Mouse (Mus musculus) granulocyte monocyte progenitor cell, adult 5-6 weeks (primary cell): ENCODE results near the gene 5330417C22Rik. TPM values are rescaled to one million over a fixed set of nuclear protein-coding genes. Genes with fewer than 3 reads are reported as not detected.
"Not testable (repeated sequence)": the region's sequence is repeated elsewhere in the genome, so short reads cannot be mapped to it uniquely, and the experiment has no call there.

ENCODE experiments used
- ATAC-seq: replicated peaks from 2 replicates; pipeline ENCODE4 v1.8.0; 2016; ENCODE audit warnings: mild to moderate bottlenecking, moderate TSS enrichment, inconsistent platforms; ENCODE audit not compliant: poor library complexity, severe bottlenecking
- total RNA-seq, 2 experiments: library from RNA; stranded (forward) in 1 of 2; stranded (reverse) in 1 of 2; fragments of 200-712, 200-1000 nt in 1 of 2; fragments of >200 nt in 1 of 2; fragmentation: Nextera tagmentation in 1 of 2; gene quantifications; 2 replicates each; pipeline ENCODE4 v1.2.3; 2014 to 2017

Gene 5330417C22Rik
- total RNA-seq, 2 experiments from 2014 or later = not detected

DNA sequence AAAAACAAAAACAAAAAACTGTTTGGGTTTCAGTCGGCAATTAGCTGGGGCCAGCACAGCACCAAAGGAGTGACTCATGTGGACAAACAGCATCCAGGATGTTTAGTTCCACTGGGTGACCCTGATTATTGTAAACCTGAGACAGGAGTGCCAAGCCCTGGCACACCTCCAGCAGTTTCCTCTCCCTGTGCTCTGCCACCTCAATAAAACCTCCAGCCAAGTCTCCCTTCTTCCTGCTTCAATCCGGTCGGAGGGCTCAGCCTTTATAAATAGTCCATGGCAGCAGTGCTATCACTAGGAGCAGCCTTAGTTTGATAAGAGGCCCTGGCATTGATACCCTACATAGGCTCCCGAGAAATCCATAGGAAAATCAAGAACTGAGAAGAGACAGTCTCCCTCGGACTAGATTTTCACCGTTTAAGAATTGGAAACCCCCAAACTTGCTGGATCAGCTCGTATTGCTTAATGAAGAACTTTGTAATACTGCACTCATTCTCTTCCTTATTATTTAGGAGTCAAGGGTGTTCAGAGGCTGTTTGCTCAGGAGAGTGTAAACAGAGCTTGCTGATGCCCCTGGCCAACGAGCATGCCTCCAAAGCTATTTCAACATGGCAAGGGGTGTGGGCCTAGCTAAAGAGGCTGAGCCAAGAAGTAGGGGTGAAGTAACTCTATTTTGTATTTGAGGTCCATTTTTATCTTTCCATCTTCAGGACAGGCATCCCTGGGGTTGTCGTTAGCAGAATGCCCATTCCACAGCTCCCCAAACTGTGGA, 3.0 kb downstream of the 5330417C22Rik start:
- no peak for ATAC-seq

DNA sequence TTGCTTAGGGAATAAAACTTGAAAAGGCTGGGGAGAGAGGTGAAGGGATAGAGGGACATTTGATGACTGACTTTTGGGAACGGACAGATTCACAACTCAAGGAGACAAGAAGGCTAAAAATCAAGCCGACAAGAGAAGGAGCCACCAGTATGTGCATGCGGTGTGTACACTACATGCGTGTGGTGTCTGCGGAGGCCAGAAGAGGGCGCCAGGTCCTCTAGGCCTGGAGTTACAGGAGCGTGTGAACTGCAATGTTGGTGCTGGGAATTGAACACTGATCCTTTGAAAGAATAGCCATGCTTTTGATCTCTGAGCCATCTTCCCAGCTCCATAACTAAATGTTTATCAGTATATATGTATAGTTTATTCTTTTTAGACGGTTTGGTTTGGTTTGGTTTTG, 7.8 kb downstream of the 5330417C22Rik start:
- no peak for ATAC-seq

DNA sequence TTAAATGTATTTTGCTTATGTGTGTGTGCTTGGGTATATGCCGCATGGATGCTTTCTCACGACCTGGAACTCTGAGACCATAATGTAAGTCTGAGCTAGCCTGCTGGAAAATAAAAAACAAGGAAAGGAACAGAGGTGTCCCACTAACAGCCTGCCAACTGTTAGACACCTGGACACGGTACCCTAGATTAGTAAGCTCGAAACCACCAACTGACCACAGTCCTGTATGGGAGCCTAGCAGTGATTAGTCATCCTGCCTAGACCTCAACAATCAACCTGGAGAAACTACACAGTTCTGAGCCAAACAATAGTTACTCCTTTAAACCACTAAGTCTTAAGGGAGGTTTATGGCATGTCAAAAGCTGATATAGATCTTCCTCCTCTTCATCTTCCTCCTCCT, 12.9 kb downstream of the 5330417C22Rik start:
- no peak for ATAC-seq

DNA sequence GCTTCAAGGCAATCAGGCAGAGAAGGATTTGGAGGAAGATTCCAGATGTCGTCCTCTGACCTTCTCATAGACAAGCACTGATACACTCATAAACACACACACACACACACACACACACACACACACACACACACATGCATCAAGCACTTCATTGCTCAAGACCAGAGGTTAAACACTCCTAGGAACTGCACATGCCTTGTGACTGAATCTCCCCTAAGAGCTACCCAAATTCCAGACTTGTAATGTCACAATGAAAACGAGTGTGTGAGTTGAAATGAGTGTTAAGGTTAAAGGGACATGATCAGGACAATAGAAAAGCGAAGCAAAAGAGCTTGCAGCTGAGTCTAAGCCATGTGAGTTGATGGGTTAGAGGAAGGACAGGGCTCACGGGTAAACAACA, 18.1 kb downstream of the 5330417C22Rik start:
- no peak for ATAC-seq

DNA sequence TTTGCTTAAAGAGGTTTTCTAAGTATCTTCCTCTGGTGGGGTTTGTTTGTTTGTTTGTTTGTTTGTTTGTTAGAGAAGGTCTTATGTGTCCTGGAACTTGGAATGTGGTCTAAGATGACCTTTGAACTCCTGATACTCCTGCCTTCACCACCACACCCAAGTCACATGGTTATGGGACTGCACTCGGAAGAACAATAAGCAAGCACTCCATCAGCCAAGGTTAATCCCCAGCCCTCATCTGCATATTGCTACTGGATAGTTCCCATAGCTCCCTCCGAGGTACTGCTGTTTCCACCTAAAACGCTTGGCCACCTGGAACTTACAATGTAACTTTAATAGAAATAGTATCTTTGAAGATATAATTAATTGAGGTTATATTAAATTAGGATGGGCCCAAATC, 22.9 kb downstream of the 5330417C22Rik start:
- no peak for ATAC-seq

DNA sequence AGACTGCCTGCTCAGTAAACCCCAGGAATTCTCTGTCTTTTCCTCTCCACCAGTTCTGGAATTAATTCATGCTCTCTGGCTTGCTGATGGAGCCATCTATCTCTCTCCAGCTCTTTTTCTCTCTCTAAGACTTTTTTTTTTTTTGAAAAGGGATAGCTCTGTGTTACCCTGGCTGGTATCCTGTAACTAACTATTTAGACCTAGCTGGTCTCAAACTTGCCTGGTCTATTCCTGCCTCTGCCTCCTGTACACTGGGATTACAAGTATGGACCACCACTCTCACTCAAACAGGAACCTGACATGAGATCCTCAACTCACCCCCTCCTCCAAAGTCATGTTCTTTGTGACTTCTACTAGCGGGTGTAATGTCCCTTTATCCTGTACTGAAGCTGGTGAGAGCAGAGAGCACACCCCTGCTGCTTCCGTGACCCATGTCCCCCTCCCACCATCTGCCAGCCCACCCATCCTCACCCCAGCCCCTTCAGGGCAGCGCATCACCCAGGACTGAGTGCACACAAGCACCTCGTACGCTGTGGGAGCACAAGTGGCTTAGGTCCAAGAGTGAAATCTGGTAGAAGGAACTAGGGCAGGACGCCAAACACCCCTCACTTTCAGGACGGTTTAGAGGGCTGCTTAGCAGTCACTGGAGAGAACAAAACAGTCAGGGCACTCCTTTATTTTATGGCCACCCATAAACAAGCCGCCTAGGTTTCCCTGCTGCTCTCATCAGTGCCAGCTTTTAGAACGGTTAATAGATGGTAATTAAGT, 25.4 kb downstream of the 5330417C22Rik start:
- no peak for ATAC-seq

DNA sequence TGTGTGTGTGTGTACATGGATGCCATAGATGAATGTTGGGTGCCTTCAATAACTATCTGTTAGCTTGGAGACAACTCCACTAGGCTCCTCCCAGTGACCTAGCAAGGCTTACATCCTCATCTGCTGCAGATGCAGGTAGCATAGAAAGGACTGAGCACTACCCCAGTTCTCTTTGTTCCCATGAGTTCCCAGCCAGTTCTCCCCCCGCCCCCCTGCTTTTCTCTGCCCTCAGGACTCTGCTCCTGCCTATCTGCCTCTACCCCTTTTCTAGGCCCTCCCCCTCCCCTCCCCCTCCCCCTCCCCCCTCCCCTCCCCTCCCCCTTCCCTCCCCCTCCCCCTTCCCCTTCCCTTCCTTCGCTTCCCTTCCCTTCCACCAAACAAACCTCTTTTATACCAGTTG, 26.2 kb downstream of the 5330417C22Rik start:
- ATAC-seq = no peak

DNA sequence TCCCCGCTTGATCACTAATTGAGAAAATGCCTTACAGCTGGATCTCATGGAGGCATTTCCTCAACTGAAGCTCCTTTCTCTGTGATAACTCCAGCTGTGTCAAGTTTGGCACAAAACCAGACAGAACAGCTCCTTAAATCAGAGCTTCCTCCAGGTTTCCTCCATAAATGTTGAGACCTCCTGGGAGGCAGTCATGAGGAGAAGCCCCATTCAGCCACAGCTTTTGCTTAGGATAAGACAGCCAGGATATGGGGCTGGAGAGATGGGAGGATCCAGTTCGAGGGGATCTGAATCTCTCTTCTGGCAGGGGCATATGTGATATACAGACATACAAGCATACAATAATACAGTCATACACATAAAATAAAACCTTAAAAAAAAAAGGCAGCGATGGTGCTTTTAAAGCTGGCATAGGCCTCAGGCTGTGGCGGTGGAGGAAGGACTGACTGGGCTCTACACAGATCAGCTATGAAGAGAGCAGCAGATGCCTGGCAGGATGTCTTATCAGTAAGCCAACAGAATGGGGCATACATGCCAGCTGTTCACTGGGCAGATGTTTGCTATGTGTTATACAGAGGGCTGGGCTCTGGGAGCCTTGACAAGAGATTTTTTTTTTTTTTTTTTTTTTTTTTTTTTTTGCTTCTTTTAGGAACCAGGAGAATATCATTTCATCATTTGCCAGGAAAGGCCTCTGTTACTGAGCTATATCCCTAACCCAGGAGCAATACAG, 27.4 kb downstream of the 5330417C22Rik start:
- no peak for ATAC-seq

DNA sequence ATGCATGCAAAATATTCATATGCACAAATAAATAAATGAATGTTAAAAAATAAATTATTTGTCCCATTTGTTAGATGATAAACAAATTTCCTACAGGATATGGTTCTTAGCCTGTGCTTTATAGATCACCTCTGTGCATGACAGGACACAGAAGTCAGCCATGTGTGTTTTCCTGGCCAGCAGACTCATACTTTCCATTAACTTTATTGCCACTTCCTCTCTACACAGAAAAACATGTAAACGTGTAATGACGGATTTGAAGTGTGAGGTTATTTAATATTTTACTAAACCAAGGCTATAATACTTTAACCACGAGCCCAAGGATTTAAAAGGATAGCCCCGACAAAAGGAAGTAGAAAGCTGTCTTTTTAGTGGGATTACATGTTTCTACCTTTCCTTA, 32.4 kb downstream of the 5330417C22Rik start:
- no peak for ATAC-seq

DNA sequence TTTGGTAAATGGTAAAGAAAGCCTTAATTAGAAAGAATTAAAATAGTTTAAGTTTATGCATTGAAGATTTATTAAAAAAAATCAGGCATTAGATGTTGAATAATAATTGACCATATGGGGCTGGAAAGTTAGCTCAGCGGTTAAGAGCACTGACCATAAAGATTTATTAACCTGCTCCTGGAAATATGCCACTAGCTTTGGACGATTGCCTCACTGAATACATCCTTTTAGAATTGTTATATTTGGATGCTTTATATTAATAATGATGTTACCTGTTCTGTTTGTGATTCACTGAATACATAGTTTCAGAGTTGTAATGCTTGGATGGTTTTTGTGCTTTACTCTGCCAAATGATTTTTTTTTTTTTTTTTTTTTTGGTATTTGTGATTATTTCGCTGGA, 34.9 kb downstream of the 5330417C22Rik start:
- not testable (repeated sequence) for ATAC-seq

DNA sequence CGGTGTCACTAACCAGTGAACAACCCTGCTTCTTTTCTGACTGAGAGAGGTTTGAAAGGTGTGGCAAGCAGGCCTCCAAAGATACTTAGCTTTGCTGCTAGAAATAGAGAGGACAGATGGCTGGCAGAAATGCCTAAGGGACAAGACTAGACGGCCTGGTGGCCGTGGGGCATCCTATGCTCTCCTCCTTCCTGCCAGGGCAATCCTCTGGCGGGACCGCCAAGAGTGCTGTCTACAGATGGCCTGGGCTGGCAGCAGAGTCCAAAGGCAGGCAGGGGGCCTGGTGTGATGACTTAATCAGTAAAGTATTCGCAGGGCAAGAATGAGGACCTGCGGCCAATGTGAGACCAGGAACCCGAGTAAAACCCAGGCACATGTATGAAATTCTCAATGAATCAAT, 36.5 kb downstream of the 5330417C22Rik start:
- ATAC-seq = no peak

DNA sequence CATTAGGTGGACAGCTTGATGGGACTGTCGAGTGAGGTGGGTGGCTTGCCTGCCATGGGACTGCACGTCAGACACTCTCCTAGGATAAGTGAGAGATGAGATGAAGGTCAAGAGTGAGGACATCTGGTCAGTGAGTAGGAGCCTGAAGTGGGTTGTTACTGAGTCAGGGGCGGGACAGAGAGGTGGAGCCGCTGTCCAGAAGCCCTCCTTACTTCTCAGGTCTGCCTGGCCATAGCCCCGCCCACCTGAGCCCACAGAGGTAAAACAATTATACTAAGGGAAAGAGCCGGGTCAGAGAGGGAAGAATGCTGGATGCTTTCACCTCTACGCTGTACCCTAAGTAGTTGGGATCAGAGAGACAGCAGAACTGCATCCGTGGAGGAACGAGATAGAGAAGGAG, 38.7 kb downstream of the 5330417C22Rik start:
- ATAC-seq = no peak

DNA sequence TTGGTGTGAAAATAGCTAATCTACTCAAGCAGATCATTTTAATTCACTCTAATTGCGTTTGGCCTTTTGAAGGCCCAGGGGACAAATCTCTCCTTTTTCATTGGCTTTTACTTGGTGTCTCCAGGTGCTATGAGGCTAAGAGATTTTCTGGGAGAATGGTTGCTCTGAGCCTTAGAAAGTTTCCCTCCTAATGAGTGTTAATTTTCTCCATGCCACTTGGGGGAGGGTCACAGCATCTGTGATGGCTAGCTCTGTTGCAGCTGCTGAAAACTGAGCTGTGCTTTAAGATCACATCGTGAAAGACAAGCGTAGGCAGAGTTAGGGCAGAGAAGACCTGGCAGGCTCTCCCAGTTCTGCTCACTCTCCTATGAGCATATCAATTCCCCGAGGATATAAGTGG, 40.9 kb downstream of the 5330417C22Rik start:
- no peak for ATAC-seq

DNA sequence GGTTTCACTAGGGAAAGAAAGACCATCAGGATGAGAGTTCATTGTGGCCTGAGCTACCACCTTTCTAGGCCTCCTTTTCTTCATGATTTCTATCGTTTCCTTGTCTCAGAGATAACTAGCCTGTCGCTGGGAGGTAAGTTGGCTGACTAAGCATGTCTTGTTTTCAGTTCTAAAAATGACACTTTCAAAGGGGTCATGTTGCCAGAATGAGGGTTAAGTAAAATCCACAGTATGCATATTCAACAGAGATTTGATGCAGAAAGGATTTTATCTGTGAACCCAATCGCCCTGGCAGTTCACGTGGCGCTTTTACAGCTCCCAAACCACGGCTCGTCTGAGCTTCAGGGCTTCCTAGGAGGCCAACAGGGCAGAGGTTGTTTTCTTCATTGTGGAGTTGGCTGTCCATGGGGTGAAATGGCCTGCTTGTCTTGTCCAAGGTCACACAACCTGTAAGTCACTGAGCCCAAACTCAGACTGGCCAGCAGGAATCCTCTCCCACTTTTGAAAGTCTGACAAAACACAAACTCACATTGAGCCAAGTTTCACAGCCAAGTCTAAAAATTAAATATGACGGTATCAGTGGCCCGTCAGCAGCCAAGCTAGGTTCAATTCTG, 41.4 kb downstream of the 5330417C22Rik start:
- no peak for ATAC-seq

DNA sequence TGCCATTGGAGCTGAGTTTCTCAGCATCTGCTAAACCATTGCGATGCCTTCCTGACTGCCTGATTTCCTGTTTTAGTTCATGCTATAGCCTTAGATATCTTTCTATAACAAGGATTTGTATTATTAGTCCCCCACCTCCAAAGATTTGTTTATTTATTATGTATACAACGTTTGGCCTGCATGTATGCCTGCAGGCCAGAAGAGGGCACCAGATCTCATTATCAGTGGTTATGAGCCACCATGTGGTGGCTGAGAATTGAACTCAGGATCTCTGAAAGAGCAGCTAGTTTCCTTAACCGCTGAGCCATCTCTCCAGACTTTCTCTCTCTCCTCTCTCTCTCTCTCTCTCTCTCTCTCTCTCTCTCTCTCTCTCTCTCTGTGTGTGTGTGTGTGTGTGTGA, 46.4 kb downstream of the 5330417C22Rik start:
- no peak for ATAC-seq

DNA sequence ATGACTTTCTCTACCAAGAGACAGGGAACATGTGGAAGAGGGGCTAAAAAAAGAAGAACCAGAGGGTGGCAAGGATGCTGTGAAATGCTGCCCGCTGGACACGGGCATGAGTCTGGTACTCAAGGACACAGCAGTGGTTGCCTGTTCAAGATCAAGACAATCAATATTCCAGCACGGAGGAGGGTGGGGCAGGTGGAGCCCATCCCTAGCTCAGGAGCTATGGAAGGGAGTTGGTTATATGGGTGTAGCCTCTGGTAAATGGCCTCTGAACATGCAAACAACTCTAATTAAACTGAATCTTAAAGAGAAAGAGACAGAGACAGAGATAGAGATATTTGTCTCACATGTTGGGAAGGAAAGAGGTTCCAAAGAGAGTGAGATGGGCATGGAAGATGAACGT, 51.6 kb downstream of the 5330417C22Rik start:
- ATAC-seq = no peak

DNA sequence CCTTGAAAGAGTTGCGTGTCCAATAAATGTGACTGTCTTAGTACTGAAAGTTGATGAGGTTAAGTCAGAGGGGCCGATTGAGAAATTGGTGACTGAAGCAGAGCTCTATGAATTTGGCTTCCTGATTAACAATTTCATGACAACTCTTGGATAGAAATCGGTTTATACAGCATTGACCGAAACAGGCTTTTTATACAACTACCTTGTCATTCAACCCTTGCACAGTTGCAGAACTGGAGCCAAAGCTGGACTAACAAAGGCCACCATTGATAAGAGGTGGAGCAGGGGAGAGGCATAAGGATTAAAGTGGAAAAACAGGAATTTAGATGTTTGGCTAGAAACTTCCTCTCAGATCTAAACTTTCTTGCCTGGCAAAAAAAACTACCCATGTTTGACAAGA, 57.5 kb downstream of the 5330417C22Rik start:
- no peak for ATAC-seq

DNA sequence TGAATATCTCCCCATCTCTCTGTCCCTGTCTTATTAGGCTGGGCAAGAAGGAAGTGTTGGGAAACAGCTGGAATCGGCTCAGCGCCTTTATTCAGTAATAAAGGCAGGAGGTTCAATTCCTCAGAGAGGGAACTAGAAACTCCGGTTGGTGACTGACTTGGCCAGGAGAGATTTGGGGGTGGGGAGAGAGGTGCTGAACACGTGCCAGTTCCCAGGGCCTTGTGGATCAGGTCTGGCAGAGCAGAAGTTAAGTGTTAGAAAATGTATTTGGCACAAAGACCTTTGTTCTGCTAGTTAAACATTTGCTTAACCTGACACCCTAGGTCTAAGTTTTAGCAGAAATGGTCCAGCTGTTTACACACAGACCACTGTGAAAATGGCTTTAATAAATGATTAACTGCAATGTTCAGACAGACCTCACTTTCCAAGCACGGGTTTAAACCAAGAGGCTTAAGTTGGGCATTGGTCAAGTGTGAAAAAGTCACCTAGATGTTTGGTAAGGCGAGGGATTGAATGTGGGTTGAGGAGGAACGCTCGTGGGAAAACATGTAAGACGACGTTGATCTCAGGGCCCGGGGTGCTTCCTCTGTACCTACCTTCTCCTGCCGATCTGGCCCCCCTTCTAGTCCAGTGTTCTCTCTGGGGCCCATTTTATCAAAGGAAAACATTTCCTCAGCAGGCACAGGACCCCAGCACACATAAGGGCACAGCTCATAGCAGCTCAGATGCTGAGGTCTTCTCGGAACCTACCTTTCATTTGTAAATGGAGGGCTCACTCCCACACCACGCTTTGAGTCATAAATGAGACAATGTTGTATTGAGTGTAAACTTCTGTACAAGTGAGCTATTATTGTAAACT, 59.3 kb downstream of the 5330417C22Rik start:
- no peak for ATAC-seq

DNA sequence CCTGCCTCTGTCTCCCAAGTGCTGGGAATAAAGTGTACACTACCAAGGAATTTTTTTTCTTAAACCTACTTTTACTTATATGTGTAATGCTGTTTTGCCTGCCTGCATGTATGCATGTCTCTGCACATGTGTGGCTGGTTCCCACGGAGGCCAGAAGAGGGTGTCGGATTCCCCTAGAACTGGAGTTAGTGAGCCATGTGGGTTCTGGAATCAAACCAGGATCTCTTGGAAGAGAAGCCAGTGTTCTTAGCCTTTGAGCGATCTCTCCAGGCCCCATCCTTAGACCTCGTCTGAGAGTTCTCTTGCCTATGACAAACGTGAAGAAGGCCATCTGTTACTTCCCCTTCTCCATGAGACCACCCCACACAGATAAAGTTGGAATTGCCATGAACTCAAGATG, 60.8 kb downstream of the 5330417C22Rik start:
- ATAC-seq = no peak

DNA sequence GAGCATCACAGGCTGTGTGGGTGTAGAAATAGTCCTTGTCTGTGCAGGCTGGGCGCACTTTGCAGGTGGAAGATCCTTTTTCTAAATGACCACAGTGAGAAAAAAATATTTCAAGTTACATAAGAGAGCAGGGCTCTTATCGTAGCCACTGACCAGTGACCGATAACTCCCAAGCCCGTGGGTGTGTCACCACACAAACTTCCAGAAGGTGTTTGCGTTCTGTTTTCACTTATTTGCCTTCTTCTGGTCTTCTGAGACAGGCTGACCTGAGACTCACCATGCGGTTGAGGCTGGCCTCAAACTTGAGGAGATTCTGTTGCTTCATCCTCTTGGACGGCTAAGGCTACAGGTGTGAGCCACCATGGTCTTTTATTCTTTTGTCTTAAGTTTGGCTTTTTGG, 61.4 kb downstream of the 5330417C22Rik start:
- ATAC-seq = no peak
